Mouse (Mus musculus) bone marrow, adult 2 months (tissue): ENCODE results near the gene Sap25. TPM values are rescaled to one million over a fixed set of nuclear protein-coding genes. Genes with fewer than 3 reads are reported as not detected.
A peak's percentile ranks its signal among the peaks of the same experiment; 100 is the strongest.

Experiments
- H3K27ac ChIP-seq: fragments of 200-500 bp; 2 replicates; pipeline ENCODE4 v1.5.1; 2012; ENCODE audit warnings: low read depth, mild to moderate bottlenecking, control low read depth, inconsistent platforms, low read length; ENCODE audit not compliant: control insufficient read depth, poor library complexity, insufficient read depth
- H3K4me1 ChIP-seq: fragments of 200-500 bp; 2 replicates; pipeline ENCODE4 v1.6.1; 2011; ENCODE audit warnings: low read length; ENCODE audit not compliant: control insufficient read depth, insufficient read depth
- H3K4me3 ChIP-seq: fragments of 200-500 bp; replicated peaks from 2 replicates; pipeline ENCODE3; 2011; ENCODE audit warnings: mild to moderate bottlenecking, low read depth, low read length, control low read depth; ENCODE audit not compliant: control insufficient read depth
- CTCF ChIP-seq: fragments of 200-500 bp; IDR thresholded peaks from 2 replicates; pipeline ENCODE4 v1.5.1; 2011; ENCODE audit warnings: low read length, control low read depth; ENCODE audit not compliant: control insufficient read depth, insufficient read depth
- POLR2A ChIP-seq: fragments of 200-500 bp; IDR thresholded peaks from 2 replicates; pipeline ENCODE4 v1.6.1; 2011; ENCODE audit warnings: low read depth, mild to moderate bottlenecking, control low read depth, low read length, borderline replicate concordance; ENCODE audit not compliant: control insufficient read depth
- WGBS: fragments of 180-500 bp; shearing (Covaris S2); methylation state at CpG from one replicate; pipeline ENCODE4 v1.1.7; 2018; 5-methylcytosine and 5-hydroxymethylcytosine counted together
- polyA plus RNA-seq: library from polyadenylated mRNA; stranded (reverse); fragments of >200 nt; gene quantifications from 2 replicates; pipeline ENCODE4 v1.2.4, GENCODE M21; 2011; ENCODE audit warnings: low replicate concordance; ENCODE audit not compliant: missing spikeins, insufficient read depth, insufficient read length

The Sap25 gene
- polyA plus RNA-seq, 1 experiment = 161 TPM

DNA sequence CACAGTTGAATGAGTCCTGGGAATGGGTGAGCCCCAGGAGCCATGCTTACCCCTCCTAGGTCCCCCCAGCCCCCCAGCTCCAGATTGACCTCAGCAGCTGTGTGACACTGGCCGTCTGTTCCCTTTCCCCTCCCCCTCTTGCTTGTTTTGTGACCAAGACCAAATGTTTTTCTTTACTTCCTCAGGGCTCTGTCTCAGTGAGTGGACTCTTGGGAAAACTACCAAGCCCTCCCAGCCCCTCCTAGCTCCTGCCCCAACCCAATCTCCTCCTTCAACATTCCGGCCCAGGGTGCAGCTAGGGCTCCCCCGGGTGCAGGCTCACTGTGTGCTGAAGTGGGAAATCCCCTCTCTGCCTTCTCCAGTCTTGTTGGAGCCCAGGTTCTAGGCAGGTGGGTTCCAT lies 10.5 kb upstream of the Sap25 start:
- H3K4me1 ChIP-seq = peaks cover 3% of the 10 kb centered on the region; the same call in 1 of the 2 replicates
- WGBS = 10% methylated on average over 3 of the region's 3 CpGs
- TF ChIP-seq POLR2A = no peak
- no peak for TF ChIP-seq CTCF
- H3K27ac ChIP-seq = peak overlapping the region; percentile 98
- H3K4me3 ChIP-seq = peak overlapping the region; percentile 74

GRCm38 (mm10) chr5:137631171-137631570 lies 10.0 kb upstream of the Sap25 start:
- Histone ChIP-seq H3K4me3 (peak overlapping the region; percentile 74), H3K27ac (peak overlapping the region; percentile 98), H3K4me1 (peaks cover 3% of the 10 kb centered on the region; the same call in 1 of the 2 replicates)
- TF ChIP-seq CTCF (no peak), POLR2A (0 out of 2 replicates have a peak, but pooled peaks have one; percentile 44)
- under 1% methylated on average over 9 of the region's 9 CpGs for WGBS

GRCm38 (mm10) chr5:137631591-137631990 lies 9.5 kb upstream of the Sap25 start:
- peaks cover 3% of the 10 kb centered on the region; the same call in 1 of the 2 replicates for H3K4me1 ChIP-seq
- WGBS = 6% methylated on average over 4 of the region's 4 CpGs
- no peak for TF ChIP-seq CTCF
- TF ChIP-seq POLR2A = no peak
- H3K4me3 ChIP-seq = peak overlapping the region; percentile 74
- H3K27ac ChIP-seq = peak overlapping the region; percentile 98

DNA sequence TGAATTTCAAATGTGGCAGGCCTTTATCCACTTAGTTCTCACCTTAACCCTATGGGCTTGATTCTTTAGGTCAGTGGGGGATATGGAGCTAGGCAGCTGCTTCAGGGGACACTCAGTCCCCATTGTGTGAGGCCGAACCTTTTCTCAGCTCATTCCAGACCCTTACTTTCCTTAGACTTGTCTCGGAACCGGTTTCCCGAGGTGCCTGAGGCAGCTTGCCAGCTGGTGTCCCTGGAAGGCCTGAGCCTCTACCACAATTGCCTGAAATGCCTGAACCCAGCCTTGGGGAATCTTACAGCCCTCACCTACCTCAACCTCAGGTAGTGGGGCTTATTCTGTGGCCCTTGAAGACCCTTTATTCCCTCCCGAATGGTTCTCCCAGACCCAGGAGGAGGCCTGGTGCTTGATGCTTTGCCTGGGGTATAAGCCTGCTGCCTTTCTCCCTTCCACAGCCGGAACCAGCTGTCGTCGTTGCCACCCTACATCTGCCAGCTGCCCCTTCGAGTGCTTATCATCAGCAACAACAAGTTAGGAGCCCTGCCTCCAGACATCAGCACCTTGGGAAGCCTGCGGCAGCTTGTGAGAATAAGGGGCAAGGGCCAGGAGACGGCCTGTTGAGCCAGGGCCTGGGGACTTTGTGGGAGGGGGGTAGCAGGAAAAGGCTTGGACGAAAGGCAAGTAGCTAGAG lies 7.6 kb upstream of the Sap25 start:
- 83% methylated on average over 12 of the region's 12 CpGs for WGBS
- Histone ChIP-seq H3K4me3 (no peak overlapping the region), H3K27ac (no peak overlapping the region), H3K4me1 (peaks cover 3% of the 10 kb centered on the region; the same call in 1 of the 2 replicates)
- no peak for TF ChIP-seq CTCF

- no peak for TF ChIP-seq POLR2A
- no peak for TF ChIP-seq CTCF
- WGBS = 87% methylated on average over 7 of the region's 7 CpGs
- H3K27ac ChIP-seq = no peak overlapping the region
- no peaks in the 10 kb centered on the region for H3K4me1 ChIP-seq
- no peak overlapping the region for H3K4me3 ChIP-seq
These were observed 1.7 kb upstream of the Sap25 start for GRCm38 (mm10) chr5:137639472-137639871.

- TF ChIP-seq POLR2A (no peak), CTCF (no peak)
- no peaks in the 10 kb centered on the region for H3K4me1 ChIP-seq
- no peak overlapping the region for H3K27ac ChIP-seq
- no peak overlapping the region for H3K4me3 ChIP-seq
- WGBS = 72% methylated on average over 4 of the region's 4 CpGs
These were observed 1.8 kb downstream of the Sap25 start for GRCm38 (mm10) chr5:137642886-137643285.

GRCm38 (mm10) chr5:137644484-137644883 lies 3.4 kb downstream of the Sap25 start:
- 81% methylated on average over 19 of the region's 19 CpGs for WGBS
- TF ChIP-seq POLR2A = no peak
- TF ChIP-seq CTCF = no peak

DNA sequence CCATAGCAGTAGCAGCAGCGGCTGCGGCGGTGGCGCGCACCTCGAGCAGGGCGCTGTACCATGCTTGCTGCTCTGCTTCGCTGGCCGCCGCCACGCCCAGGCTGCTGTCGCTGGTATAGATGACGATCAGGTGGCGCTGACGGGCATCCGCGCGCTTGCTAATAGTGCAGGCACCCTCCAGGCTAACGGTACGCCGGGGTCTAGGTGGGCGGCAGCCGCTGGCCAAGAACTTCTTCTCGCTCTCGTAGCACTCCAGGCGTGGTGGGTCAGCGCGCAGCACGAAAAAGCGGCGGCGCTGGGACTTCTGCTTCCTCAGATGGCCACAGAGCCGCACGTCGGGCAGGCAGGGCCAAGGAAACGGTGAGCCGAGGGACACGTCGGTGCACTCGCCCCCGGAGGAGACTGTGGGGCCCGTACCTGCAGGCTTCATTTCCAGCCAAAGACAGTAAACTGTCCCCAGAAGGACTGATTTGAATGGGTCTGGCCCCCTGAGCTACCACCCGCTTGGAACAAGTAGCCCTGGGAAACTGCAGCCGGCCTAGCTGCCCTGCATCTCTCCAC lies 4.0 kb downstream of the Sap25 start:
- WGBS = 4% methylated on average over 44 of the region's 44 CpGs
- H3K4me1 ChIP-seq = peaks cover 2% of the 10 kb centered on the region; the same call in 1 of the 2 replicates
- peak overlapping the region; percentile 23; the same call in 1 of the 2 replicates for H3K27ac ChIP-seq
- peak overlapping the region; percentile 56 for H3K4me3 ChIP-seq
- TF ChIP-seq POLR2A (no peak), CTCF (no peak)

More at GRCm38 (mm10) chr5:137644484-137644883, 3.4 kb downstream of the Sap25 start:
- Histone ChIP-seq H3K4me3 (no peak overlapping the region), H3K27ac (no peak overlapping the region), H3K4me1 (peaks cover 2% of the 10 kb centered on the region; the same call in 1 of the 2 replicates)
